In genomic region chr6:52009385-52009784, GRCm38 (mm10) we compare ENCODE assay signal across 20 mouse cellular contexts. TPM values are rescaled to one million over a fixed set of nuclear protein-coding genes. Genes with fewer than 3 reads are reported as not detected.
DNase-seq lines count a peak whose midpoint lies in the region; ATAC-seq lines count a peak whose summit lies in the region.
"Had no signal": no experiment of that assay in that cellular context is flagged by ENCODE, and none has a peak within 500 bp of the region (broad histone marks: within the 10 kb centered on the region; RNA-seq: fewer than 3 reads in every experiment).

No protein-coding gene starts in this region.

- no peak overlapping the region for H3K27ac ChIP-seq in limb, embryonic 11.5 days (replicated peaks; ENCODE audit: low read depth, low read length)
- H3K27ac ChIP-seq in limb, embryonic 10.5 days, result no peak overlapping the region
- H3K27ac ChIP-seq in neural tube, embryonic 11.5 days (ENCODE audit: low read depth, low read length), result 0 out of 2 replicates have a peak overlapping the region, but pooled peaks have one; percentile 31
- H3K27ac ChIP-seq in neural tube, embryonic 15.5 days (replicated peaks), result no peak overlapping the region
- H3K27ac ChIP-seq: embryonic facial prominence, embryonic 12.5 days; forebrain, embryonic 12.5 days; gastrocnemius, adult 2 months; heart, embryonic 13.5 days; hindbrain, embryonic 15.5 days had no signal

- H3K9ac ChIP-seq in limb, embryonic 11.5 days (ENCODE audit: low read length), result no peak overlapping the region
- no peak overlapping the region for H3K9ac ChIP-seq in neural tube, embryonic 11.5 days (ENCODE audit: low read length)
- no peak overlapping the region for H3K9ac ChIP-seq in neural tube, embryonic 15.5 days (replicated peaks)
- H3K9ac ChIP-seq: embryonic facial prominence, embryonic 12.5 days; forebrain, embryonic 12.5 days; forebrain, postnatal 0 days; heart, embryonic 13.5 days; hindbrain, embryonic 15.5 days had no signal

- no peaks in the 10 kb centered on the region for H3K9me3 ChIP-seq in limb, embryonic 11.5 days (ENCODE audit: control insufficient read depth, low read length)
- H3K9me3 ChIP-seq in limb, embryonic 10.5 days (replicated peaks), result no peaks in the 10 kb centered on the region
- no peaks in the 10 kb centered on the region for H3K9me3 ChIP-seq in neural tube, embryonic 11.5 days (ENCODE audit: control insufficient read depth, low read length)
- H3K9me3 ChIP-seq in neural tube, embryonic 15.5 days (replicated peaks), result no peaks in the 10 kb centered on the region
- H3K9me3 ChIP-seq: embryonic facial prominence, embryonic 12.5 days; forebrain, embryonic 12.5 days; G1E; heart, embryonic 13.5 days; hindbrain, embryonic 15.5 days had no signal

- ATAC-seq in limb, embryonic 11.5 days (ENCODE audit: insufficient number of reproducible peaks, low FRiP score, low TSS enrichment, low read depth), result no peak
- ATAC-seq in neural tube, embryonic 11.5 days (ENCODE audit: insufficient read depth, low FRiP score, low TSS enrichment), result no peak
- ATAC-seq in neural tube, embryonic 15.5 days (ENCODE audit: low FRiP score), result no peak
- no peak for ATAC-seq in erythroid progenitor cell, adult 5-6 weeks (replicated peaks; ENCODE audit: low FRiP score, poor library complexity, severe bottlenecking)
- ATAC-seq in frontal cortex, adult (ENCODE audit: low TSS enrichment), result no peak
- ATAC-seq: forebrain, postnatal 0 days had no signal

- H3K4me2 ChIP-seq in limb, embryonic 11.5 days (ENCODE audit: low read depth, severe bottlenecking), result no peak overlapping the region
- H3K4me2 ChIP-seq in neural tube, embryonic 11.5 days (ENCODE audit: low read depth), result peak overlapping the region; percentile 20; the same call in 1 of the 2 replicates
- H3K4me2 ChIP-seq in neural tube, embryonic 15.5 days, result no peak overlapping the region
- H3K4me2 ChIP-seq: embryonic facial prominence, embryonic 12.5 days; forebrain, embryonic 12.5 days; heart, embryonic 13.5 days; hindbrain, embryonic 15.5 days had no signal

- H3K4me1 ChIP-seq in limb, embryonic 11.5 days (ENCODE audit: control insufficient read depth, insufficient read depth, low read length), result peaks cover 18% of the 10 kb centered on the region
- H3K4me1 ChIP-seq in limb, embryonic 10.5 days, result peaks cover 62% of the 10 kb centered on the region
- peaks cover 52% of the 10 kb centered on the region for H3K4me1 ChIP-seq in neural tube, embryonic 11.5 days (ENCODE audit: control insufficient read depth, insufficient read depth, low read length)
- peaks cover 44% of the 10 kb centered on the region for H3K4me1 ChIP-seq in neural tube, embryonic 15.5 days
- H3K4me1 ChIP-seq: embryonic facial prominence, embryonic 12.5 days had no signal

- no peak overlapping the region for H3K4me3 ChIP-seq in limb, embryonic 11.5 days (ENCODE audit: low read depth, low read length)
- no peak overlapping the region for H3K4me3 ChIP-seq in limb, embryonic 10.5 days
- H3K4me3 ChIP-seq in neural tube, embryonic 11.5 days (ENCODE audit: low read depth, low read length), result no peak overlapping the region
- H3K4me3 ChIP-seq in neural tube, embryonic 15.5 days (replicated peaks), result no peak overlapping the region
- H3K4me3 ChIP-seq: embryonic facial prominence, embryonic 12.5 days; forebrain, embryonic 12.5 days; gastrocnemius, adult 2 months; heart, embryonic 13.5 days; hindbrain, embryonic 15.5 days had no signal

- H3K36me3 ChIP-seq in limb, embryonic 11.5 days (ENCODE audit: control insufficient read depth, insufficient read depth, low read length), result no peaks in the 10 kb centered on the region
- no peaks in the 10 kb centered on the region for H3K36me3 ChIP-seq in limb, embryonic 10.5 days
- no peaks in the 10 kb centered on the region for H3K36me3 ChIP-seq in neural tube, embryonic 11.5 days (ENCODE audit: control insufficient read depth, insufficient read depth, low read length)
- no peaks in the 10 kb centered on the region for H3K36me3 ChIP-seq in neural tube, embryonic 15.5 days
- H3K36me3 ChIP-seq: embryonic facial prominence, embryonic 12.5 days; forebrain, embryonic 12.5 days; heart, embryonic 13.5 days; hindbrain, embryonic 15.5 days had no signal

- 35% methylated on average over 6 of the region's 6 CpGs for WGBS in limb, embryonic 11.5 days
- 38% methylated on average over 6 of the region's 6 CpGs for WGBS in limb, embryonic 10.5 days
- WGBS in neural tube, embryonic 11.5 days, result 35% methylated on average over 6 of the region's 6 CpGs
- 44% methylated on average over 6 of the region's 6 CpGs for WGBS in neural tube, embryonic 15.5 days

- peaks cover 10% of the 10 kb centered on the region; the same call in 1 of the 2 replicates for H3K27me3 ChIP-seq in limb, embryonic 11.5 days (ENCODE audit: control insufficient read depth, insufficient read depth, low read length)
- peaks cover 49% of the 10 kb centered on the region for H3K27me3 ChIP-seq in limb, embryonic 10.5 days (ENCODE audit: low read depth, poor library complexity, severe bottlenecking)
- no peaks in the 10 kb centered on the region for H3K27me3 ChIP-seq in neural tube, embryonic 11.5 days (ENCODE audit: control insufficient read depth, insufficient read depth, low read length)
- no peaks in the 10 kb centered on the region for H3K27me3 ChIP-seq in neural tube, embryonic 15.5 days (replicated peaks)

- DNase-seq in limb, embryonic 11.5 days (ENCODE audit: low spot score), result peak; percentile 31
- DNase-seq in limb, embryonic 10.5 days (ENCODE audit: low spot score), result no peak
- DNase-seq in neural tube, embryonic 11.5 days (ENCODE audit: low spot score), result peak; percentile 39
- DNase-seq in embryo, embryonic 11 days, result peak; percentile 54
- DNase-seq: adrenal gland, postnatal 14 days; cerebellum, adult 11-12 months; cerebellum, adult 9-10 months; cerebellum, postnatal 25 days; forebrain, postnatal 0 days; gastrocnemius, adult 2 months; gastrocnemius, postnatal 25 days; heart, postnatal 36 days had no signal

RNA-seq across cellular contexts. Expression of gene Skap2, which starts 3.0 kb away (rescaled TPM):
- polyA plus RNA-seq in limb, embryonic 11.5 days (2014; fragmentation: Nextera tagmentation; extraction: Ambion mirVana), result 15.3 and 20.3 TPM in 2 replicates
- polyA plus RNA-seq in limb, embryonic 10.5 days (2016; fragmentation: Nextera tagmentation; extraction: Ambion mirVana), result 16.4 and 19.3 TPM in 2 replicates
- 70.1 and 71.8 TPM in 2 replicates for polyA plus RNA-seq in neural tube, embryonic 11.5 days (2014; fragmentation: Nextera tagmentation; extraction: Ambion mirVana)
- polyA plus RNA-seq in neural tube, embryonic 15.5 days (2015; fragmentation: Nextera tagmentation; extraction: Ambion mirVana), result 29.5 and 30.1 TPM in 2 replicates
- total RNA-seq in erythroid progenitor cell, adult 5-6 weeks (2015; ENCODE audit: low replicate concordance), result 18.0 and 55.8 TPM in 2 replicates
- 19.4 and 47.4 TPM in 2 replicates for total RNA-seq in erythroid progenitor cell, adult 5-6 weeks (2017; ENCODE audit: low replicate concordance)
